Mouse (Mus musculus) embryonic facial prominence, embryonic 10.5 days (tissue): ENCODE measurements around the gene Tgif2. TPM values are rescaled to one million over a fixed set of nuclear protein-coding genes. Genes with fewer than 3 reads are reported as not detected.
"Not testable (repeated sequence)": the region's sequence is repeated elsewhere in the genome, so short reads cannot be mapped to it uniquely, and the experiment has no call there.

ENCODE experiments used
- DNase-seq: peaks from one replicate; pipeline ENCODE4 v3.0.0-alpha.2; 2017; ENCODE audit warnings: low spot score
- H3K27ac ChIP-seq: fragments of 300-500 bp; sonication (generic); replicated peaks from 2 replicates; pipeline ENCODE4 v1.5.1; 2016; ENCODE audit warnings: mild to moderate bottlenecking
- H3K27me3 ChIP-seq: fragments of 300-500 bp; sonication (generic); replicated peaks from 2 replicates; pipeline ENCODE4 v1.6.1; 2016; ENCODE audit warnings: low read depth, mild to moderate bottlenecking; ENCODE audit not compliant: poor library complexity, severe bottlenecking
- H3K36me3 ChIP-seq: fragments of 300-500 bp; sonication (generic); replicated peaks from 2 replicates; pipeline ENCODE4 v1.6.1; 2016; ENCODE audit warnings: mild to moderate bottlenecking, moderate library complexity
- H3K4me1 ChIP-seq: fragments of 300-500 bp; sonication (generic); 2 replicates; pipeline ENCODE4 v1.6.1; 2016
- H3K4me3 ChIP-seq: fragments of 300-500 bp; sonication (generic); 2 replicates; pipeline ENCODE4 v1.5.1; 2016; ENCODE audit warnings: mild to moderate bottlenecking, moderate library complexity
- H3K9me3 ChIP-seq: fragments of 300-500 bp; sonication (generic); 2 replicates; pipeline ENCODE4 v1.6.1; 2016; ENCODE audit warnings: mild to moderate bottlenecking
- WGBS: fragments of 180-500 bp; shearing (Covaris S2); methylation state at CpG from one replicate; pipeline ENCODE4 v1.1.7; 2016; 5-methylcytosine and 5-hydroxymethylcytosine counted together
- polyA plus RNA-seq: library from polyadenylated mRNA; unstranded; fragments of >200 nt; fragmentation: Nextera tagmentation; extraction: Ambion mirVana; gene quantifications from 2 replicates; pipeline ENCODE4 v1.2.1, GENCODE M21; 2016

Gene Tgif2
- polyA plus RNA-seq: 112 and 114 TPM in 2 replicates

DNA sequence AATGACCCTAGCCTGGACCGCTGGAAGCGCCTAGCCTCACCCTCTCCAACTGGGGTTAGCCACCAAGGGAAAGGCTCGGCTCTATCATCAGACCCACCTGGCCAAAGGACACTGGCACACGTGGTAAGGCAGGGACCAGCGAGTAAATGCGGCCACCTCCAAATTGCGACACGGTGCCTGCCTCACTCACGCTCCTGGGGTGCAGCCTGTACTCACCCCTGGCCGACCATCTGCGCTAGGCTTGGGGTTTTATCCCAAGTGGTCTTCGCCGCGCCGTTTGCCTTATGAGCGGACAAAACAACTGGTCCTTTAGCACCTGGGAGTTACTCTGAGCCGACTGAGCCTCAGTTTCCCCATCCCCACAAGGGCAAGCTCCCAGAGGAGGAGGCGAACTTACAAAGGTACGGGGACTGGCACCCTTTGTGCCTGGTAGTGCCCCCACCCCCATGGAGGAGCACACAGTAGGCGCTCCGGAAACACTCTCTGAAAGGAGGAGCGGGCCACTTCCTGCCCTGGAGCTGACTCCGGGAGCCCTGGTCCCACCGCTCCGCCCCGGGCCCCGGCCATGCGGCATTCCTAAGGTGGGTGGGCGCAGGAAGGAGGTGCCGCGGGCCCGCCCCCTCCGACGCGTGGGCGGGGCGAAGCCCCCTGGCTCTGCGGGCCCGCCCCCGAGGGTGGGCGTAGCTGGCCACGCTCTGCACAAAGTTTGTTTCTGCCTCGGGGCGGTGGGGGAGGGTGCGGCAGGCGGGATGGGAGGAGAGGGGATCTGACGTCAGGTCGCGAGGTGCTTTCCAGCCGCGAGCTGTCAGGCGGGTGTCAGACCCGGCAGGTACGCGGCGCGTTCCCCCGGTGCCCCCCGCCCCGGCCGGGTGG lies at the start of gene Tgif2:
TSS of gene Tgif2 (plus strand) at position 689 of the 873 bp plus-strand sequence.
- no peaks in the 10 kb centered on the region for H3K27me3 ChIP-seq
- under 1% methylated on average over 61 of the region's 61 CpGs for WGBS
- peak; percentile 99 for DNase-seq
- H3K36me3 ChIP-seq: peaks cover 41% of the 10 kb centered on the region
- H3K9me3 ChIP-seq: no peaks in the 10 kb centered on the region
- peaks cover 49% of the 10 kb centered on the region for H3K4me1 ChIP-seq
- peak within 1 kb of the TSS; percentile 99 for H3K27ac ChIP-seq
- peak within 1 kb of the TSS; percentile 96 for H3K4me3 ChIP-seq

DNA sequence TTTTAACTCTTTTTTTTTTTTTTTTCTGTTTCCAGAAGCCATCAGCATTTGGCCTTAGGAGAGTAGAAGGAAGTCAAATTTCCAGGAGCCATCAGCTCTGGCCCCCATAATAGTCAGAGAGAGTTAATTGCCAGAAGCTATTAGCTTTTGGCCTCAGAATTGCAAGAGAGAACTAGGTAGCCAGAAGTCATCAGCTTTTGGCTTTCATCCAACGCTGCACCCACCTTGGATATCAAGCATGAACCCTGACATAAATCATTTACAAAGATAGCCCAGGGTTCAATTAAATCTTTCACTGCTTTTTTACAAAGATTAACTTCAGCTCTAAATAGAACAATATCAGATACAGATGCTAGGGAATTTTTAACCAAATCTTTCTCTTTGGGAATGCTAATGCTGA lies 41.3 kb upstream of the Tgif2 start:
- Histone ChIP-seq H3K27me3 (no peaks in the 10 kb centered on the region), H3K4me1 (0 out of 2 replicates have a peak, but pooled peaks cover 15% of the 10 kb centered on the region), H3K36me3 (no peaks in the 10 kb centered on the region), H3K9me3 (peaks cover 11% of the 10 kb centered on the region; the same call in 1 of the 2 replicates), H3K4me3 (no peak overlapping the region), H3K27ac (no peak overlapping the region)
- no peak for DNase-seq
- 86% methylated on average over 1 of the region's 1 CpGs for WGBS

DNA sequence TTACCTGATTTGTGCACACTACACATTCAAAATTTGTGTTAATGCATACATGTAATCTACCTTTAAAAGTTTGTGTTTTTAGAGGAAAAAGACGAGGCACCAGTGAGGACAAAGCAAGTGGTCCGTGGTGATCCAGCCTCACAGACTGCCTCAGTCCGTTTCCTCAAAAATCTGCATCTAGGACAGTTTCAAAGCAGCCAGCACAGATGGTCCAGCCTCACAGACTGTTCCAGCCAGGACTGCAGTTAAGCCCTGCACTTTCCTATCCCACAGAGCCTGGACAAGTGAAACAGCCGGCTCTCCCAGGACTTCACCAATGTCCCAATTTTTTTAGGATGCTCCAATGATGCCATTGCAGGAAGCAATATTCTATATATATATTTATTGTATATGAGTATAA lies 38.8 kb upstream of the Tgif2 start:
- Histone ChIP-seq H3K4me1 (0 out of 2 replicates have a peak, but pooled peaks cover 15% of the 10 kb centered on the region), H3K27ac (no peak overlapping the region), H3K9me3 (peaks cover 11% of the 10 kb centered on the region; the same call in 1 of the 2 replicates), H3K36me3 (no peaks in the 10 kb centered on the region), H3K27me3 (no peaks in the 10 kb centered on the region), H3K4me3 (no peak overlapping the region)
- WGBS: 76% methylated on average over 4 of the region's 4 CpGs
- no peak for DNase-seq

DNA sequence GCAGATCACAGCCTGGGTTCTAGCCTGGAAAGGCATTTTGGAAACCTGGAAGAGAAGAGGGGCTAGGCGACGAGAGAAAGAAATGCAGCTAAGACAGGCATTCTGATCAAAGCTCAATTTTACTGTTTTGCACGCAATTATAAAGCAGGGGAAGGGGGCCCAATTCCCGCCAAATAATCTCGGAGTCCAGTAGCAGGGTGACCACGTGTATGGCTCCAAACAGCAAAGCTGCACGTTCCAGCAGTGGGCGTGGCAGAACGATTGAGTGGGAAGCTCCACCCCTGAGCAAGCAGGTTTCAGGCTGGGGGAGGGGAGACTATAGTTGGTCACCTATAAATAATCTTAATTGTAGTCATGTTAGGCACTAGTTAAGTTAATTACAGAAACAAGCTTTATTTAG lies 37.7 kb upstream of the Tgif2 start:
- not testable (repeated sequence) for DNase-seq, H3K36me3 ChIP-seq, H3K4me3 ChIP-seq, H3K27me3 ChIP-seq, H3K27ac ChIP-seq
- WGBS: 58% methylated on average over 9 of the region's 9 CpGs
- Histone ChIP-seq H3K9me3 (peaks cover 10% of the 10 kb centered on the region; the same call in 1 of the 2 replicates), H3K4me1 (0 out of 2 replicates have a peak, but pooled peaks cover 15% of the 10 kb centered on the region)

DNA sequence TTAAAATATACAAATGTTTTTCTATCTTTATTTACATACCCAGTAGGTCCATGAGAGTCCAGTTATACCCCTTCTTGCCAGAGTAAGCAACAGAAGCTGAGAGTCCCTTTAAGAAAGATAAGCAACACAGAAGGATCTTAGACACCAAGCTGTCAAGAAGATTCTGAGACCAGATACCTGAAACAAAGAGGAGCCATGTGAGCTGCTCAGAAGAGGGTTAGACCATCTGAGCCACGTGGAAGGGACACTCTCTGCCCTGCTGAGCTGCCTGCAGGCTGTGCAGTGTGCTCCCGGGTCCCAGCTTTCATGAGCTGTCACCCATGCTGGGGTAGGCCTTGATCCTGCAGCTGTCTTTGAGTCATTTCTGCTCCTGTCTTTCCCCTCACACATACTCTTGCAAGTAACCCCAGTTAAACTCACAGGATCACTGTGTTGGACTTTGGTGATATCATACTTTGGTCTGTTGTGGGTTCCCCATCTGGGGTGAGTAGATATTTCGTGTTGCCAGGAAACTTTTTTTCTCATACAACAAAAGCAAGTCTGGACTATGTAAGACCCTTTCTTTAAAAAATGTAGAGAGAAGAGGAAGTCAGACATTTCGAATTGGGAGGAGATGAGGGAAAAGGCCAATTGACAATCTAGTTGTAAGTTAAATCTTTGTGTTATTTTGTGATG lies 36.0 kb upstream of the Tgif2 start:
- no peaks in the 10 kb centered on the region for H3K27me3 ChIP-seq
- H3K4me1 ChIP-seq: 0 out of 2 replicates have a peak, but pooled peaks cover 15% of the 10 kb centered on the region
- no peaks in the 10 kb centered on the region for H3K9me3 ChIP-seq
- H3K4me3 ChIP-seq: no peak overlapping the region
- 67% methylated on average over 4 of the region's 4 CpGs for WGBS
- no peaks in the 10 kb centered on the region for H3K36me3 ChIP-seq
- no peak for DNase-seq
- no peak overlapping the region for H3K27ac ChIP-seq

DNA sequence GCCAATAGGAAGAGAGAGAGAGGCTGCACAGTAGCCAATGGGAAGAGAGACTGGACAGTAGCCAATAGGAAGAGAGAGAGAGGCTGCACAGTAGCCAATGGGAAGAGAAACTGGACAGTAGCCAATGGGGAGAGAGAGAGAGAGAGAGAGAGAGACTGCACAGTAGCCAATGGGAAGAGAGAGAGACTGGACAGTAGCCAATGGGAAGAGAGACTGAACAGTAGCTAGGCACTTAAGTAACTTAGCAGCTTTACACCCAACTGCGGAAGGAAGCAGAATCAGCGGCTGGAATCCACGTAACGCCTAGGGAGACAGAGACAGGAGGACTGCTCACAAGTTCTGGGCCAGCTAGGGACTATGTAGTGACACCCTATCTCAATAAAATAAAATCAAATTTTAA lies 35.2 kb upstream of the Tgif2 start:
- Histone ChIP-seq H3K27me3 (no peaks in the 10 kb centered on the region), H3K4me3 (no peak overlapping the region), H3K4me1 (peaks cover 12% of the 10 kb centered on the region; the same call in 1 of the 2 replicates), H3K9me3 (no peaks in the 10 kb centered on the region), H3K27ac (no peak overlapping the region), H3K36me3 (no peaks in the 10 kb centered on the region)
- no peak for DNase-seq
- 92% methylated on average over 4 of the region's 4 CpGs for WGBS

DNA sequence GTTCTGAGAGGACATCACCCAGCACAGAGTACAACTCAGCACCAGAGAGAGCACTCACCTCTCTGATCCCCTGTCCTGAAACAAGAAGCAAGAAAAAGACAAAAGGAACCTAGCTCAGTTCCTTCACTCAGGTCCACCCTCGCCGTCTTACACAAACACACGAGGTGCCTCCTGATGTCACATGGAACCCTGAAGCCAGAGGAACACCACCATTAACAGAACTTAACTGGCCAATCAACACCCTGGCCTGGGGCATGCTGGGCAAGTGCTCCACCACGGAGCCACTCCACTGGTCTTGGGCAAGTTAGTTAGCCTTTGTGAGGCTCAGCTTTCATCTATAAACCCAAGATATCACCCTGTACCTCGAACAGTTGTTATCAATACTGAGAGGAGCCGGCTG lies 32.9 kb upstream of the Tgif2 start:
- 74% methylated on average over 6 of the region's 6 CpGs for WGBS
- H3K4me3 ChIP-seq: no peak overlapping the region
- DNase-seq: no peak
- peaks cover 3% of the 10 kb centered on the region for H3K4me1 ChIP-seq
- no peak overlapping the region for H3K27ac ChIP-seq
- no peaks in the 10 kb centered on the region for H3K9me3 ChIP-seq
- H3K27me3 ChIP-seq: no peaks in the 10 kb centered on the region
- H3K36me3 ChIP-seq: no peaks in the 10 kb centered on the region

DNA sequence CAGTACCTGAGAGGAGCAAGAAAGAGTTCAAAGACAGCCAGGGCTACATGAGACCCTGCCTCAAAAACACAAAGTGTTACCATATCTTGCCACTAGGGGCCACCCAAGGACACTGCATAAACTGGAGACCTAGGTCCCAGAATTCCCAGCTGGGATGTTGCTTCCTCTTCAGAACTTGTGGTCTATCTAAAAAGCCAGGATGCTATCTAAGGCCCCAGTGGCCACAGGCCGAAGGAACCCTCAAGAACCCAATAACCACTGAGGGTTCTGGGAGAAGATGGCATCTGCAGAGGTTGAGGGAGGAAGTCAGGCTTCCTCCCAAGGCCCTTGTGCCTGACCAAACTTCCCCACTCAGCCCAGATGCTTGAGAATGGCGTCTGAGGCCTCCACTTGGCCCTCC lies 30.2 kb upstream of the Tgif2 start:
- Histone ChIP-seq H3K9me3 (no peaks in the 10 kb centered on the region), H3K27me3 (no peaks in the 10 kb centered on the region), H3K4me1 (peaks cover 15% of the 10 kb centered on the region), H3K4me3 (no peak overlapping the region), H3K27ac (peak overlapping the region; percentile 19), H3K36me3 (no peaks in the 10 kb centered on the region)
- DNase-seq: peak; percentile 74
- WGBS: 49% methylated on average over 2 of the region's 2 CpGs

DNA sequence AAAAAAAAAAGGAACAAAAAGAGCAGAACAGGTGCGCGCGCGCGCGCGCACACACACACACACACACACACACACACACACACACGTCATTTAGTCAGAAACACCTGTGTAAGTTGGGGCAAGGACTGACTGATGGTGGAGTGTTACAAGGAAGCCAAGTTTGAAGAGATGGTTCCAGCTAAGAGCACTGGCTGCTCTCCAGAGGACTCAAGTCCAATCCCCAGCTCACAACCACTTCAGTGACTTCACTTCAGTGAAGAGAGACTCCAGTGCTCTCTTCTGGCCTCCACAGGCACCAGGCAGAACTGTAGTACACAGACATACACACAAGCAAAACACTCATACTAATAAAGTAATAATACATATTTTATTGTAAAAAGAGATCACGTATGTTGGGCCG lies 29.1 kb upstream of the Tgif2 start:
- Histone ChIP-seq H3K4me3 (no peak overlapping the region), H3K27ac (no peak overlapping the region), H3K27me3 (no peaks in the 10 kb centered on the region), H3K4me1 (peaks cover 26% of the 10 kb centered on the region), H3K9me3 (no peaks in the 10 kb centered on the region), H3K36me3 (no peaks in the 10 kb centered on the region)
- WGBS: 96% methylated on average over 10 of the region's 10 CpGs
- DNase-seq: no peak

DNA sequence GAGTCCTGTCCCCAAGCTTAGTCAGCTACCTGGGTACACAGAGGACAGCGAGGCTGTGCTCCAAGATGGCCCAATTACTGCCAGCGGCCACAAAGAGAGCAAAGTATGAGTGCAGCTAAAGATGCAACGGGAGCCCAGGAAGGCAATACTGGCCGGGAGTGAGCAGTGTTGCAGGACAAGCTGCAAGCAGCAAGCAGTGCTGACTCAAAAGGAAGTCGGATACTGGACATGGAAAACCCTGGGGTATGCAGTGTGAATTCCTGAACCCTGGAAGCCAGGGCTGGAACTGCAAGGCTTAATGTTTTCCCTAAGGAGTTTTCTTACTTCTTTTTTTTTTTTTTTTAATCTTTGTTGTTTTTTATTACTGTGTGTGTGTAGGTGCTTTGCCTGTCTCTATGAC lies 28.3 kb upstream of the Tgif2 start:
- no peak overlapping the region for H3K27ac ChIP-seq
- 70% methylated on average over 5 of the region's 5 CpGs for WGBS
- H3K27me3 ChIP-seq: no peaks in the 10 kb centered on the region
- no peak for DNase-seq
- H3K9me3 ChIP-seq: no peaks in the 10 kb centered on the region
- H3K4me1 ChIP-seq: peaks cover 28% of the 10 kb centered on the region
- H3K4me3 ChIP-seq: no peak overlapping the region
- no peaks in the 10 kb centered on the region for H3K36me3 ChIP-seq

DNA sequence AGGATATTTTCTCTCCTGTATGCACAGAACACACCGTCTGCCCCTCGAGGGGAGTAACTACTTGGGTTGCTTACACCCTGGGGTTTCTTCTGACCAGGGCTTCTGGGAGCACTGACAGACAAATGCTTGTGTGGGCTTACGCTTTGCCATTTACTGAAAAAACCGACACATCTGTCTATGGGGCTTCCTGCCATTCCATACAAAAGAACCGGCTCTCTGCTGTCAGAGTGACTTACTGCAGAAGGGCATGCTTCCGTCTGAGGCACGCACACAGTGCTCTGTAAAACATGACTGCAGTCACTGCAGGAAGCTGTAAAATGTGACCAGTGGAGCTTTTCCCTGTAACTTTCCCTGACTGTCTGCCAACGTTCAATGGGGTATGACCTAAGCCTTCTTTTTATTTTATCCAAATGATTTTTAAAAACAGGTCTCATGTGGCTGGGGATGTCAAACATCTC lies 25.4 kb upstream of the Tgif2 start:
- Histone ChIP-seq H3K4me3 (0 out of 2 replicates have a peak overlapping the region, but pooled peaks have one; percentile 9), H3K27me3 (no peaks in the 10 kb centered on the region), H3K4me1 (peaks cover 28% of the 10 kb centered on the region), H3K9me3 (no peaks in the 10 kb centered on the region), H3K36me3 (no peaks in the 10 kb centered on the region), H3K27ac (peak overlapping the region; percentile 60; the same call in 1 of the 2 replicates)
- WGBS: 23% methylated on average over 8 of the region's 8 CpGs
- no peak for DNase-seq

DNA sequence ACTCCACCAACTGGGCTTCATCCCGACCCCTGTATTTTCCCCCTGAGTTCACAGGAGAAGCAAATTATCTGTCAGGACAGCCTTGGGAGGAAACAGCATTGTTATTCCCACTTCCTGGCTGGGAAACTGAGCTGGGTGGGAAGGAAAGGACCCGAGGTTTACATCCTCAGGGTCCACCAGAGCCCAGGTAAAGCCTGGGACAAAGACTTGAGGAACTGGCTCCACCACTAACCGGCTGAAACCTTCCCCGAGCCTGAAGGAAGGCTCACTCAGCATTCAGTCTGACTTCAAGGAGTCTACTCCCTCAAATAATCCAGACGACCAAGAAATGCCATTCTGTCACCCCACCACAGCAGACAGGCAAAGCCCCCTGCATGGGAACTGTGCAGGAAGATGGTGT lies 24.9 kb upstream of the Tgif2 start:
- Histone ChIP-seq H3K27ac (peak overlapping the region; percentile 60), H3K4me1 (peaks cover 25% of the 10 kb centered on the region), H3K4me3 (0 out of 2 replicates have a peak overlapping the region, but pooled peaks have one; percentile 9), H3K9me3 (no peaks in the 10 kb centered on the region), H3K27me3 (no peaks in the 10 kb centered on the region), H3K36me3 (no peaks in the 10 kb centered on the region)
- WGBS: 33% methylated on average over 5 of the region's 5 CpGs
- peak; percentile 17 for DNase-seq
